Mouse (Mus musculus) liver, embryonic 14.5 days (tissue): ENCODE data around the gene Rab7. TPM values are rescaled to one million over a fixed set of nuclear protein-coding genes. Genes with fewer than 3 reads are reported as not detected.

Experiments
- ATAC-seq: fragments of 200-750 bp; cut with Nextera tagmentation; 2 replicates; pipeline ENCODE4 v1.8.0; 2017; ENCODE audit warnings: moderate number of reproducible peaks, mild to moderate bottlenecking, moderate library complexity; ENCODE audit not compliant: insufficient read depth
- DNase-seq, 3 experiments: peaks; one replicate each; pipeline ENCODE4 v3.0.0-alpha.2; 2012 to 2013; ENCODE audit warnings: low read depth in 3 of 3, low spot score in 3 of 3
- H3K27ac ChIP-seq: fragments of 300-500 bp; sonication (generic); 2 replicates; pipeline ENCODE4 v1.5.1; 2014; ENCODE audit warnings: moderate library complexity, mild to moderate bottlenecking, control low read depth, inconsistent platforms
- H3K27me3 ChIP-seq: fragments of 300-500 bp; sonication (generic); 2 replicates; pipeline ENCODE4 v1.6.1; 2014; ENCODE audit warnings: mild to moderate bottlenecking, low read length, moderate library complexity; ENCODE audit not compliant: control insufficient read depth, insufficient read depth
- H3K36me3 ChIP-seq: fragments of 300-500 bp; sonication (generic); replicated peaks from 2 replicates; pipeline ENCODE4 v1.6.1; 2014; ENCODE audit warnings: low read depth; ENCODE audit not compliant: control insufficient read depth, insufficient read depth
- H3K4me1 ChIP-seq, 2 experiments: fragments of 200-500 bp in 1 of 2; fragments of 300-500 bp in 1 of 2; sonication (generic) in 1 of 2; replicated peaks; 2 replicates each; pipeline ENCODE4 v1.6.1; 2012 to 2014; ENCODE audit warnings: antibody characterized with exemption in 1 of 2, inconsistent platforms in 1 of 2, low read length in 1 of 2; ENCODE audit not compliant: control insufficient read depth in 2 of 2, insufficient read depth in 2 of 2
- H3K4me2 ChIP-seq: fragments of 300-500 bp; sonication (generic); 2 replicates; pipeline ENCODE4 v1.6.1; 2014; ENCODE audit warnings: low read depth, mild to moderate bottlenecking, control low read depth, moderate library complexity
- H3K4me3 ChIP-seq, 2 experiments: fragments of 200-500 bp in 1 of 2; fragments of 300-500 bp in 1 of 2; sonication (generic) in 1 of 2; 2 replicates each; pipeline ENCODE4 v1.5.1; 2012 to 2014; ENCODE audit warnings: low read depth in 2 of 2, low read length in 2 of 2, mild to moderate bottlenecking in 2 of 2, control low read depth in 1 of 2, inconsistent platforms in 1 of 2, moderate library complexity in 1 of 2; ENCODE audit not compliant: insufficient read depth in 1 of 2
- H3K9ac ChIP-seq: fragments of 300-500 bp; sonication (generic); replicated peaks from 2 replicates; pipeline ENCODE4 v1.6.1; 2014; ENCODE audit warnings: mild to moderate bottlenecking, control low read depth, moderate library complexity
- H3K9me3 ChIP-seq: fragments of 300-500 bp; sonication (generic); 2 replicates; pipeline ENCODE4 v1.6.1; 2016; ENCODE audit warnings: low read length, mixed read lengths; ENCODE audit not compliant: control insufficient read depth
- CTCF ChIP-seq: IDR thresholded peaks from 2 replicates; pipeline ENCODE4 v1.5.1; 2016; ENCODE audit warnings: antibody characterized with exemption, low read depth, control low read depth
- EP300 ChIP-seq: IDR thresholded peaks from 2 replicates; pipeline ENCODE4 v1.6.1; 2016; ENCODE audit warnings: antibody characterized with exemption, low read depth
- WGBS: fragments of 180-500 bp; shearing (Covaris S2); extraction: QIAGEN DNeasy Blood & Tissue Kit; methylation state at CpG from one replicate; pipeline ENCODE4 v1.1.7; 2014; ENCODE audit not compliant: insufficient replicate concordance; 5-methylcytosine and 5-hydroxymethylcytosine counted together
- polyA plus RNA-seq, 2 experiments: library from polyadenylated mRNA; depleted of rRNA in 1 of 2; stranded (reverse) in 1 of 2; unstranded in 1 of 2; fragments of >200 nt; fragmentation: Nextera tagmentation in 1 of 2; extraction: Ambion mirVana in 1 of 2; gene quantifications; 2 replicates each; pipeline versions ENCODE4 v1.2.1 to v1.2.3; 2012 to 2014

Gene Rab7
- polyA plus RNA-seq, 2 experiments = 76.7 to 110 TPM

GRCm38 (mm10) chr6:88068739-88069138, 23.7 kb upstream of the Rab7 start:
- Histone ChIP-seq H3K27me3 (no peaks in the 10 kb centered on the region), H3K4me1 (peaks cover 0 to 16% of the 10 kb centered on the region in 2 experiments; a peak in 2 of 4 replicates), H3K4me2 (no peak overlapping the region), H3K36me3 (no peaks in the 10 kb centered on the region), H3K9ac (no peak overlapping the region), H3K4me3 (no peak overlapping the region), H3K27ac (no peak overlapping the region), H3K9me3 (no peaks in the 10 kb centered on the region)
- 38% methylated on average over 1 of the region's 1 CpGs for WGBS
- no peak for DNase-seq
- no peak for ATAC-seq
- no peak for TF ChIP-seq EP300
- no peak for TF ChIP-seq CTCF

GRCm38 (mm10) chr6:88067722-88068121, 22.7 kb upstream of the Rab7 start:
- Histone ChIP-seq H3K36me3 (no peaks in the 10 kb centered on the region), H3K27ac (no peak overlapping the region), H3K9ac (no peak overlapping the region), H3K9me3 (no peaks in the 10 kb centered on the region), H3K27me3 (no peaks in the 10 kb centered on the region), H3K4me1 (peaks cover 0 to 16% of the 10 kb centered on the region in 2 experiments; a peak in 2 of 4 replicates), H3K4me2 (no peak overlapping the region), H3K4me3 (no peak overlapping the region)
- 50% methylated on average over 3 of the region's 3 CpGs for WGBS
- DNase-seq = no peak
- TF ChIP-seq CTCF (no peak), EP300 (no peak)
- ATAC-seq = no peak

- Histone ChIP-seq H3K4me1 (peaks cover 0 to 14% of the 10 kb centered on the region in 2 experiments; a peak in 2 of 4 replicates), H3K4me2 (no peak overlapping the region), H3K36me3 (no peaks in the 10 kb centered on the region), H3K27ac (no peak overlapping the region), H3K4me3 (no peak overlapping the region), H3K9ac (no peak overlapping the region), H3K9me3 (no peaks in the 10 kb centered on the region), H3K27me3 (no peaks in the 10 kb centered on the region)
- WGBS = 53% methylated on average over 3 of the region's 3 CpGs
- ATAC-seq (no peak), DNase-seq (no peak)
- TF ChIP-seq CTCF (no peak), EP300 (no peak)
Observed at GRCm38 (mm10) chr6:88065968-88066367, 20.9 kb upstream of the Rab7 start.

- H3K4me2 ChIP-seq = no peak overlapping the region
- DNase-seq = no peak
- no peak for TF ChIP-seq CTCF
- TF ChIP-seq EP300 = no peak
- WGBS = 15% methylated on average over 4 of the region's 4 CpGs
- no peaks in the 10 kb centered on the region for H3K36me3 ChIP-seq
- H3K4me1 ChIP-seq = peaks cover 0 to 11% of the 10 kb centered on the region in 2 experiments; a peak in 2 of 4 replicates
- no peaks in the 10 kb centered on the region for H3K27me3 ChIP-seq
- H3K9me3 ChIP-seq = no peaks in the 10 kb centered on the region
- no peak for ATAC-seq
- H3K9ac ChIP-seq = no peak overlapping the region
- no peak overlapping the region for H3K27ac ChIP-seq
- H3K4me3 ChIP-seq = no peak overlapping the region
Observed at GRCm38 (mm10) chr6:88065116-88065515, 20.0 kb upstream of the Rab7 start.

- no peak overlapping the region for H3K4me3 ChIP-seq
- WGBS = 57% methylated on average over 3 of the region's 3 CpGs
- H3K9ac ChIP-seq = no peak overlapping the region
- H3K27ac ChIP-seq = no peak overlapping the region
- TF ChIP-seq EP300 (no peak), CTCF (no peak)
- no peaks in the 10 kb centered on the region for H3K36me3 ChIP-seq
- no peaks in the 10 kb centered on the region for H3K27me3 ChIP-seq
- DNase-seq (no peak), ATAC-seq (no peak)
- no peak overlapping the region for H3K4me2 ChIP-seq
- no peaks in the 10 kb centered on the region for H3K9me3 ChIP-seq
- H3K4me1 ChIP-seq = peaks cover 0 to 9% of the 10 kb centered on the region in 2 experiments; a peak in 2 of 4 replicates
Observed at GRCm38 (mm10) chr6:88064072-88064642, 19.1 kb upstream of the Rab7 start.
